Mouse (Mus musculus): ENCODE measurements around the gene Gm26938.

Gm26938 gene

GRCm38 (mm10) chr5:139815964-139816363 is 10.2 kb downstream of the Gm26938 start:
- no peak for DNase-seq (ENCODE audit: low spot score)

GRCm38 (mm10) chr5:139813963-139814381 is 12.2 kb downstream of the Gm26938 start:
- no peak for DNase-seq (ENCODE audit: low spot score)

GRCm38 (mm10) chr5:139813126-139813490 is 13.1 kb downstream of the Gm26938 start:
- DNase-seq (ENCODE audit: low spot score), result no peak

- DNase-seq (ENCODE audit: low spot score), result no peak
These were observed 13.6 kb downstream of the Gm26938 start for GRCm38 (mm10) chr5:139812398-139813125.

GRCm38 (mm10) chr5:139811677-139812397 is 14.4 kb downstream of the Gm26938 start:
- DNase-seq (ENCODE audit: low spot score), result no peak

GRCm38 (mm10) chr5:139809397-139809796 is 16.8 kb downstream of the Gm26938 start:
- no peak for DNase-seq (ENCODE audit: low spot score)

GRCm38 (mm10) chr5:139805924-139806323 is 20.3 kb downstream of the Gm26938 start:
- no peak for DNase-seq (ENCODE audit: low spot score)

- no peak for DNase-seq (ENCODE audit: low spot score)
These were observed 21.6 kb downstream of the Gm26938 start for GRCm38 (mm10) chr5:139804573-139805111.

GRCm38 (mm10) chr5:139804107-139804551 is 22.1 kb downstream of the Gm26938 start:
- DNase-seq (ENCODE audit: low spot score), result no peak

GRCm38 (mm10) chr5:139803601-139804102 is 22.6 kb downstream of the Gm26938 start:
- DNase-seq (ENCODE audit: low spot score), result no peak

GRCm38 (mm10) chr5:139803165-139803564 is 23.0 kb downstream of the Gm26938 start:
- DNase-seq (ENCODE audit: low spot score), result no peak

GRCm38 (mm10) chr5:139801880-139802279 is 24.3 kb downstream of the Gm26938 start:
- DNase-seq (ENCODE audit: low spot score), result no peak

- DNase-seq (ENCODE audit: low spot score), result no peak
These were observed 25.0 kb downstream of the Gm26938 start for GRCm38 (mm10) chr5:139801231-139801630.

- DNase-seq (ENCODE audit: low spot score), result no peak
These were observed 26.2 kb downstream of the Gm26938 start for GRCm38 (mm10) chr5:139799801-139800590.

GRCm38 (mm10) chr5:139799041-139799440 is 27.2 kb downstream of the Gm26938 start:
- no peak for DNase-seq (ENCODE audit: low spot score)

- DNase-seq (ENCODE audit: low spot score), result no peak
These were observed 27.9 kb downstream of the Gm26938 start for GRCm38 (mm10) chr5:139798168-139798900.

GRCm38 (mm10) chr5:139797473-139798167 is 28.6 kb downstream of the Gm26938 start:
- DNase-seq (ENCODE audit: low spot score), result peak; percentile 61

GRCm38 (mm10) chr5:139796900-139797299 is 29.3 kb downstream of the Gm26938 start:
- DNase-seq (ENCODE audit: low spot score), result no peak

- no peak for DNase-seq (ENCODE audit: low spot score)
These were observed 30.1 kb downstream of the Gm26938 start for GRCm38 (mm10) chr5:139796001-139796620.

GRCm38 (mm10) chr5:139794938-139795337 is 31.3 kb downstream of the Gm26938 start:
- no peak for DNase-seq (ENCODE audit: low spot score)

Measured in ovary, postnatal 10 days (tissue).